Mouse (Mus musculus) adrenal gland, postnatal 25 days (tissue): ENCODE data around the gene Ndufaf2. TPM values are rescaled to one million over a fixed set of nuclear protein-coding genes. Genes with fewer than 3 reads are reported as not detected.

ENCODE experiments used
- DNase-seq: peaks from one replicate; pipeline ENCODE4 v3.0.0; 2021; ENCODE audit warnings: mixed read lengths
- total RNA-seq: library from RNA; stranded (reverse); gene quantifications from 2 replicates; pipeline ENCODE4 v1.2.3, GENCODE M21; 2021

The Ndufaf2 gene
- total RNA-seq, 1 experiment from 2014 or later: 31.7 TPM

- no peak for DNase-seq
Measured at GRCm38 (mm10) chr13:108138403-108138977, 19.9 kb downstream of the Ndufaf2 start.

- DNase-seq: no peak
Measured at GRCm38 (mm10) chr13:108135617-108136016, 22.8 kb downstream of the Ndufaf2 start.

GRCm38 (mm10) chr13:108132031-108132819 lies 26.2 kb downstream of the Ndufaf2 start:
- DNase-seq: no peak

- DNase-seq: no peak
Measured at GRCm38 (mm10) chr13:108130737-108131136, 27.7 kb downstream of the Ndufaf2 start.

GRCm38 (mm10) chr13:108129070-108129469 lies 29.4 kb downstream of the Ndufaf2 start:
- DNase-seq: no peak

- no peak for DNase-seq
Measured at GRCm38 (mm10) chr13:108127883-108128282, 30.5 kb downstream of the Ndufaf2 start.

- peak; percentile 39 for DNase-seq
Measured at GRCm38 (mm10) chr13:108127130-108127529, 31.3 kb downstream of the Ndufaf2 start.

- no peak for DNase-seq
Measured at GRCm38 (mm10) chr13:108126246-108126645, 32.2 kb downstream of the Ndufaf2 start.

GRCm38 (mm10) chr13:108124096-108124495 lies 34.3 kb downstream of the Ndufaf2 start:
- DNase-seq: no peak

GRCm38 (mm10) chr13:108123109-108123723 lies 35.2 kb downstream of the Ndufaf2 start:
- no peak for DNase-seq

- no peak for DNase-seq
Measured at GRCm38 (mm10) chr13:108119411-108120310, 38.8 kb downstream of the Ndufaf2 start.

GRCm38 (mm10) chr13:108118188-108118587 lies 40.2 kb downstream of the Ndufaf2 start:
- no peak for DNase-seq

GRCm38 (mm10) chr13:108117654-108118053 lies 40.8 kb downstream of the Ndufaf2 start:
- no peak for DNase-seq

GRCm38 (mm10) chr13:108114257-108114656 lies 44.2 kb downstream of the Ndufaf2 start:
- no peak for DNase-seq

- DNase-seq: no peak
Measured at GRCm38 (mm10) chr13:108113536-108113935, 44.9 kb downstream of the Ndufaf2 start.

GRCm38 (mm10) chr13:108110929-108111328 lies 47.5 kb downstream of the Ndufaf2 start:
- no peak for DNase-seq

- DNase-seq: no peak
Measured at GRCm38 (mm10) chr13:108100700-108101099, 57.7 kb downstream of the Ndufaf2 start.

- DNase-seq: no peak
Measured at GRCm38 (mm10) chr13:108096446-108096845, 62.0 kb downstream of the Ndufaf2 start.

GRCm38 (mm10) chr13:108095617-108096016 lies 62.8 kb downstream of the Ndufaf2 start:
- DNase-seq: peak; percentile 24

GRCm38 (mm10) chr13:108094681-108095080 lies 63.7 kb downstream of the Ndufaf2 start:
- DNase-seq: no peak

- DNase-seq: no peak
Measured at GRCm38 (mm10) chr13:108092290-108092689, 66.1 kb downstream of the Ndufaf2 start.

- DNase-seq: no peak
Measured at GRCm38 (mm10) chr13:108086724-108087123, 71.7 kb downstream of the Ndufaf2 start.
